Mouse (Mus musculus) T-helper 17 cell (primary cell): ENCODE measurements at regions not wholly inside any gene's neighbourhood (a gene's known extent, or its start where the extent isn't known, plus 50 kb on each side); places are given as distances from the start of the nearest gene placed in this dataset.

Source experiments
- in situ Hi-C, 2 experiments: fragments of 300-600 bp; cut with MboI, MseI; formaldehyde crosslinking; loops; 1 replicate in 1 of 2; 2 replicates in 1 of 2; pipeline ENCODE4 v1.15.1; 2025; ENCODE audit warnings: high pct_unique_total_duplicates in 2 of 2

DNA sequence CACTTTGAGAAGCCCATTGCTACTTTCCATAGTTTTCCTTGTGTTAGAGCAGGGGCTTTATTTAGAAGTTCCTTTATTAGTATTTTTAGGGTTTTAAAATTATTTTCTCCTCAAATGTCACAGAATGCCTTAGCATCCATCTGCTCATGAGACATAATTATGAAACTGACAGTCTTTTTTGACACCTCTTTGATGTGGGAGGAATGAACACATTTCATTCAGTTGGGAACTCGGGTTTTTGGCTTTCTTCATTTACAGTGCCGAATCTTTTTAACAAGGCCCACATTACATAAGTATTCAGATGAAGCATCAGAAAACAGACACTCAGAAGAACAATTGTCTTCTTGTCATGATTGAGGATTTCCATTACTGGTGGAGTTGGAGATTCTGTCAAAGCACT, 843.6 kb downstream of the Lrrtm4 start:
- in situ Hi-C loops = no loop called here

DNA sequence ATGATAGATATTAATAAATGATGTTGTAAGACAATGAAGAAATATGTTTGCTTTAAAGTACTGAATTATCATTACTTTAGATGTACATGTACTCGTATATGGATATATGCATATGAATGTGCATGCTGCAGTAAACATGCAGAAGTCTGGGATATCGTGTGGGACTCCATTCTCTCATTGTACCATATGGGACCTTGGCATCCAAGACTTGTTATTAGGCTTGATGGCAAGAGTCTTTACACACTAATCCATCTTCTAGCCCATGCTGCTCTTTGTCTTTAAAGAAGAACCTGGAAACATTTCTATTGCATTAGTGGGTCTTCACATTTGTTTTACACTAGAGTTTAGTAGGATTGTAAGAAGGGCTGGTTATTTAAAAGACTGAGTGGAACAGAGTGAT, 844.1 kb downstream of the Lrrtm4 start:
- in situ Hi-C loops = no loop called here

DNA sequence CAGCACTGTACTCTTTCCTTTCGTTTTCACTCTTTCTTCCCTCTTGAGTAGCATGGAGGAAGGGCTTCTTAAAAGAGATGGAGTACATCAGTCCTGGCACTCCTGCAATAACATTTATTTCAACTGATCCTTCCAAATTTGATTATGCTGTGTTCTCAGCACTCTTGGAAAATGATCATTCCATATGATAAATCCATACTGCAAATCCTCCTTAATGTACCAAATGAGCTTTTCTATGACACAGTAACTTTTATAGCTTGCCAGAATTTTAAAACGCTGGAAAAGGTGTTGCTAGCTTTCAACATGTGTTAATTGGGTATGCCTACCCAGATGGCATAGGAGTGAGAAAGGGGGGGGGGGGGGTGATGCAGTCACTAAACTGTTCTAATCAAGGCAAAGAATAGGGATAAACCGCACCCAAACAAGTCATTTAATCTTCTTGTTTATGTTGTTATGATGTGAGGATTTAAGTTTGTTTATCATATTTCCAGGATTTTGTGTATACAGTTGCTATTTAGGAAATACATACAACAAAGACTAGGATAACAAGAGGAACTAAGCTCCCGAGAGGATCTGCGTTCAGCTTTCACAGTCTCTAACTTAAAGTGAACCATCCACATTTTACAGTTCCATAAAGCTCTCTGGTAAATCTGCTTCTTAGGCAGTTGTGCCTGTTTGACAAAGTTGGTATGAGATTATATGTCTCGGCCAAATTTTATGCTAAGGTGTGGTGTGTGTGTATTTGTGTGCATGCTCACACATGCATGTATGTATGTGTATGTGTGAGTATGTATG, 847.3 kb downstream of the Lrrtm4 start:
- in situ Hi-C loops = no loop called here

DNA sequence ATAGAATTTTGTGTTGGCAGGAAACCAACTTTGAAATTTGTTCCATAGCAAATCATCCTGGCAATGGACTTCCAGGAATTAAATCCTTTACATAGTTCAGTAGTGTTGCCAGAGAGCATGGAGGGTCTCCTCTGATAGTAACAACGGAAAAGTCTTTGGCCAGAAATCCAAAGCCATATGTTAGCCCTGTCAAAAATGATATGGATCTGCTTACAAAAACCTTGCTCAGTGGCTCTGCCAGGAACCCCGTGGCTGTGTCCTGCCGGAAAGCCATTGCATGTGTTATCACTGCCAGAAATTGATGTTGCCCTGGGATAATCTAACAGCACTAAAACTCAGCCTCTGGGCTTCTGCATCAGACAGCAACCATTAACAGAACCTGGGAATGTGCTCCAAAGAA, 866.7 kb downstream of the Lrrtm4 start:
- in situ Hi-C loops = no loop called here

DNA sequence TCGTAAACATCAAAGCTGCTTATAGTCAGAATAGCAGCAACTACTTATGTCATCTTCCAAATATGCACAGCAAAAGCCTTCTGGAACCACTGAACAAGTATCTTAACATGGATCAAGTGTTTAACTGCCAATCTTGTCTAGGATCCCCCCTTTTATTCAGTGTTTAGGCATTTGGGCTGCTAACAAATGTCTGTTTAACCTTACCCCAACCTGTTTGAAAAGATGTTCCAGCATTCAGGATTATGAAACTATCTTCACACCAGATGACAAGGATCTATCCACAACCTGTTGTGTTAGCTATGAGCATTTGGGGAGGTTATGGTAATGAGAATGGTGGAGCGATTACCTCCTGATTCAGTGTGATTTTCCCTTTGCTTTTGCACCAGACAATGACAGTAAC, 886.5 kb downstream of the Lrrtm4 start:
- in situ Hi-C loops = no loop called here

DNA sequence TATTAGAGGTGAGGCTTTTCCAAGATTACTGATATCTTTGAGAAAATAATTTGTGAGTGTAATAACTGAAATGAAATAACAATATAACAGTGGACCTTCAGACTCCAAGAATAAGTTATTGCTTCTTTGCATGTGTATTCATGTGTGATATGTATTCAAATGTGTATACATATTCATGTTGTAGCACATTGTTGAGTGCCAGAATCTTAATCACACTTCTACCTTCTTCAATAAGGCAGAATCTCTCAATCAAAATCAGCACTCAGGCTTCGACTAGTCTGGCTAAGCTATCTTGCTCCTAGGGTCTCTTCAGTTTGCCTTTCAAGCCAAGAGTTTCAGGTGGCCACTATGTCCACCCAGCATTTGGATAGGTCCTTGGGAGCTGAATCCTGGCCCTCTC, 911.1 kb downstream of the Lrrtm4 start:
- in situ Hi-C loops = loop anchor here in 1 of 2 experiments (10.0 kb wide), 1 partner anchor 535 kb away; no protein-coding TSS in a partner anchor

DNA sequence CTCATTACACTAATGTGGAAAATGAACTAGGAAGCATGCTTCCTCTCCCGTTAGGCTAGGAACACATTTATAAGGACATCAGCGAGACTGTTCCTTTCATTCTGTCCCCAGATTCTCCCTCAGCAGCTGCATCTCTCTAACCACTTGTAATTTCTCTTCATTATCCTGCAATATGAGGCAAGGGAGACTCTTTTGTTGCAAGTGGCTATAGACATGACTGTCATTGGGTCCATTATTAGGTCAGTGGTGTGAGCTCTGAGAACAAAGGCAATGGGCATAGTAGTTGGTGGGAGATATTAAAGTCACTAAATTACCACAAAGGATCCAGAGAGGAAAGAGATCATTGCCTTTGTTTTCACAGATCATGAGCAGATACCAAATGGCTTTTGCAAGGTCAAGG, 948.3 kb upstream of the Gcfc2 start:
- in situ Hi-C loops = no loop called here

DNA sequence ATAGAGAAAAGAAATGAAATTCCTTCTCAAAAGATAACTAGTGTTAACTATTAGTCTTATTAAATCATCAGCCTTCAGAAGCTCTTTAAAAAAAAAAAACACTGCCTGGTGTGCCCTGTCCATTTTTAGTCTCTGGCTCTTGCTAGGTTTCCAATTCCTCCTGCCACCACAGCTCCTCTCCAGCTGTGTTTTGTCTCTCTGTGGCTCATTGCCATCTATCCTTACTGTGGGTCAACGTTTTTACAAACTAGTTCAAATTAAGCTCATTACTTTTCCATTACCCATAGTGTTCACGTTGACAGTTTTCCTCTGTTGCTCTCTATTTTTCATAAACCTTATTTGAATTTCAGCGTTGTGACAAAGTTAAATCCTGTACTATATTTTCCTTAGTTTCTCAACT, 930.0 kb upstream of the Gcfc2 start:
- in situ Hi-C loops = no loop called here

DNA sequence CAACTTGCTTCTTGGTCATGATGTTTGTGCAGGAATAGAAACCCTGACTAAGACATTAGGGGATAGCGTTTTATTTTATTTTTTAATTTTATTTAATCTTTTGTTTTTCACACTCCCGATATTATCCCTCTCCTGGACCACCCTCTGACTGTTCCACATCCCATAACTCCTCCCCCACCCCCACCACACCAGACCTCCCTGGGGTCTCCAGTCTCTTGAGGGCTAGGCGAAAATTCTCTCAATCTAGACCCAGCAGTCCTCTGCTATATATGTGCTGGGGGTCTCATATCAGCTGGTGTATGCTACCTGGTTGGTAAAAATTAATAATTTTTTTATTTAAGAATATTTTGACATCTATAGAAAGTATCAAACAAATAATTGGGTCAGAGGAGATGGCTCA, 898.9 kb upstream of the Gcfc2 start:
- in situ Hi-C loops = no loop called here
